Mouse (Mus musculus): ENCODE results near the gene Lce3f.

- no peak for TF ChIP-seq CTCF (conservative IDR thresholded peaks at IDR 0.05; ENCODE audit: low read length)
- TF ChIP-seq NANOG (IDR thresholded peaks at IDR 0.05; ENCODE audit: borderline replicate concordance, low read length), result no peak
Observed at GRCm38 (mm10) chr3:93018960-93019359, 26.9 kb downstream of the Lce3f start, which contains the start of gene Lce1m.
